Mouse (Mus musculus) stomach, embryonic 16.5 days (tissue): Measurements from ENCODE around the gene Shisa4. TPM values are rescaled to one million over a fixed set of nuclear protein-coding genes. Genes with fewer than 3 reads are reported as not detected.

Experiments used
- ATAC-seq: fragments of 200-750 bp; cut with Nextera tagmentation; 2 replicates; pipeline ENCODE4 v1.8.0; 2017; ENCODE audit warnings: moderate number of reproducible peaks, moderate TSS enrichment; ENCODE audit not compliant: insufficient read depth, low FRiP score
- H3K27ac ChIP-seq: fragments of 300-500 bp; sonication (generic); 2 replicates; pipeline ENCODE4 v1.5.1; 2014; ENCODE audit warnings: low read length
- H3K27me3 ChIP-seq: fragments of 300-500 bp; sonication (generic); 2 replicates; pipeline ENCODE4 v1.6.1; 2014; ENCODE audit warnings: low read length, control low read depth, mixed read lengths; ENCODE audit not compliant: control insufficient read depth, insufficient read depth
- H3K36me3 ChIP-seq: fragments of 300-500 bp; sonication (generic); 2 replicates; pipeline ENCODE4 v1.6.1; 2014; ENCODE audit warnings: low read length; ENCODE audit not compliant: control insufficient read depth, insufficient read depth
- H3K4me1 ChIP-seq: fragments of 300-500 bp; sonication (generic); 2 replicates; pipeline ENCODE4 v1.6.1; 2014; ENCODE audit warnings: low read length, control low read depth, mixed read lengths; ENCODE audit not compliant: control insufficient read depth, insufficient read depth
- H3K4me2 ChIP-seq: fragments of 300-500 bp; sonication (generic); 2 replicates; pipeline ENCODE4 v1.6.1; 2014; ENCODE audit warnings: low read depth, low read length, mixed read lengths
- H3K4me3 ChIP-seq: fragments of 300-500 bp; sonication (generic); replicated peaks from 2 replicates; pipeline ENCODE4 v1.5.1; 2014; ENCODE audit warnings: mild to moderate bottlenecking, low read length
- H3K9ac ChIP-seq: fragments of 300-500 bp; sonication (generic); 2 replicates; pipeline ENCODE4 v1.6.1; 2014; ENCODE audit warnings: low read length
- H3K9me3 ChIP-seq: fragments of 300-500 bp; sonication (generic); replicated peaks from 2 replicates; pipeline ENCODE4 v1.6.1; 2016; ENCODE audit warnings: low read length, control low read depth; ENCODE audit not compliant: control insufficient read depth
- WGBS: fragments of 180-500 bp; shearing (Covaris S2); extraction: QIAGEN DNeasy Blood & Tissue Kit; methylation state at CpG from one replicate; pipeline ENCODE4 v1.1.7; 2014; 5-methylcytosine and 5-hydroxymethylcytosine counted together
- polyA plus RNA-seq: library from polyadenylated mRNA; unstranded; fragments of >200 nt; fragmentation: Nextera tagmentation; extraction: Ambion mirVana; gene quantifications from 2 replicates; pipeline ENCODE4 v1.2.1, GENCODE M21; 2015

Gene Shisa4
- polyA plus RNA-seq, 1 experiment from 2014 or later: 37.2 TPM

- Histone ChIP-seq H3K4me2 (0 out of 2 replicates have a peak overlapping the region, but pooled peaks have one; percentile 36), H3K4me3 (no peak overlapping the region), H3K27me3 (no peaks in the 10 kb centered on the region), H3K36me3 (no peaks in the 10 kb centered on the region), H3K9me3 (no peaks in the 10 kb centered on the region), H3K9ac (peak overlapping the region; percentile 36; the same call in 1 of the 2 replicates), H3K4me1 (peaks cover 3% of the 10 kb centered on the region; the same call in 1 of the 2 replicates), H3K27ac (peak overlapping the region; percentile 75)
- 65% methylated on average over 7 of the region's 7 CpGs for WGBS
- ATAC-seq: 0 out of 2 replicates have a peak, but pooled peaks have one; percentile 27
Observed at GRCm38 (mm10) chr1:135323367-135323901, 51.6 kb downstream of the Shisa4 start.

Other genes starting within 250 kb of the Shisa4 start
- gene Ptpn7, start 242.5 kb downstream of the Shisa4 start, polyA plus RNA-seq: 1.6 and 2.8 TPM in 2 replicates
- 35.3 and 37.6 TPM in 2 replicates for gene Arl8a, start 228.4 kb downstream of the Shisa4 start, polyA plus RNA-seq
- 0.90 and 1.3 TPM in 2 replicates for gene Gpr37l1, start 207.6 kb downstream of the Shisa4 start, polyA plus RNA-seq
- gene Elf3, start 116.7 kb downstream of the Shisa4 start, polyA plus RNA-seq: 161 and 211 TPM in 2 replicates
- gene Rnpep, start 91.2 kb downstream of the Shisa4 start, polyA plus RNA-seq: 129 and 131 TPM in 2 replicates
- 194 and 219 TPM in 2 replicates for gene Timm17a, start 61.5 kb downstream of the Shisa4 start, polyA plus RNA-seq
- gene Lmod1, start 50.4 kb downstream of the Shisa4 start, polyA plus RNA-seq: 17.5 and 20.2 TPM in 2 replicates
- gene Ipo9, start 55.3 kb upstream of the Shisa4 start, polyA plus RNA-seq: 92.4 and 94.8 TPM in 2 replicates
- 11.2 and 12.9 TPM in 2 replicates for gene Nav1, start 232.1 kb upstream of the Shisa4 start, polyA plus RNA-seq